Comparison of ENCODE assay signal across 9 mouse cellular contexts in genomic region chr4:101664160-101664750, GRCm38 (mm10). TPM values are rescaled to one million over a fixed set of nuclear protein-coding genes. Genes with fewer than 3 reads are reported as not detected.
DNase-seq lines count a peak whose midpoint lies in the region; ATAC-seq and TF ChIP-seq lines count a peak whose summit lies in the region.
"Had no signal": no experiment of that assay in that cellular context is flagged by ENCODE, and none has a peak within 500 bp of the region (broad histone marks: within the 10 kb centered on the region; RNA-seq: fewer than 3 reads in every experiment).

No protein-coding gene starts in this region.

- H3K9me3 ChIP-seq in liver, embryonic 13.5 days (replicated peaks), result no peaks in the 10 kb centered on the region; the same call in 1 of the 2 replicates
- H3K9me3 ChIP-seq: heart, embryonic 15.5 days had no signal

- TF ChIP-seq CTCF in lung, adult 2 months (IDR thresholded peaks at IDR 0.05; ENCODE audit: insufficient read depth, low read length), result 0 out of 2 replicates have a peak, but pooled peaks have one; percentile 14

- H3K9ac ChIP-seq in liver, embryonic 13.5 days, result no peak overlapping the region
- H3K9ac ChIP-seq: heart, embryonic 15.5 days had no signal

- no peaks in the 10 kb centered on the region for H3K4me1 ChIP-seq in lung, adult 2 months (ENCODE audit: control insufficient read depth, insufficient read depth, low read length)
- no peaks in the 10 kb centered on the region for H3K4me1 ChIP-seq in liver, embryonic 13.5 days (replicated peaks)
- H3K4me1 ChIP-seq: heart, embryonic 15.5 days had no signal

- H3K27me3 ChIP-seq in liver, embryonic 13.5 days, result no peaks in the 10 kb centered on the region
- H3K27me3 ChIP-seq: heart, embryonic 15.5 days had no signal

- DNase-seq in frontal cortex, postnatal 10 days (ENCODE audit: low spot score in 2 of 2), result no peak
- peak; percentile 48 for DNase-seq in lung, adult 2 months
- no peak for DNase-seq in lung, adult 18-20 months
- peak; percentile 72 for DNase-seq in adrenal gland, postnatal 14 days
- peak; percentile 63 for DNase-seq in embryo, embryonic 11 days
- DNase-seq in liver, embryonic 13.5 days, result peak; percentile 24
- DNase-seq in right cerebral cortex, postnatal 14 days, result peak; percentile 65

- ATAC-seq in frontal cortex, adult (ENCODE audit: low TSS enrichment), result peak; percentile 84
- peak; percentile 57; the same call in 1 of the 2 replicates for ATAC-seq in liver, embryonic 13.5 days (ENCODE audit: low read depth)

- H3K36me3 ChIP-seq in liver, embryonic 13.5 days, result peaks cover 48% of the 10 kb centered on the region

- no peak overlapping the region for H3K4me3 ChIP-seq in lung, adult 2 months (replicated peaks; ENCODE audit: extremely low read depth, low read depth, low read length)
- H3K4me3 ChIP-seq in liver, embryonic 13.5 days (replicated peaks), result no peak overlapping the region
- H3K4me3 ChIP-seq: heart, embryonic 15.5 days had no signal

- no peak overlapping the region for H3K4me2 ChIP-seq in liver, embryonic 13.5 days
- H3K4me2 ChIP-seq: heart, embryonic 15.5 days had no signal

- WGBS in lung, adult 2 months, result 79% methylated on average over 9 of the region's 9 CpGs
- WGBS in liver, embryonic 13.5 days (ENCODE audit: insufficient replicate concordance), result 69% methylated on average over 9 of the region's 9 CpGs

- no peak for TF ChIP-seq POLR2A in lung, adult 2 months (IDR thresholded peaks at IDR 0.05; ENCODE audit: borderline replicate concordance, extremely low read depth, low read depth, low read length)

- no peak overlapping the region for H3K27ac ChIP-seq in liver, embryonic 13.5 days
- H3K27ac ChIP-seq: heart, embryonic 15.5 days had no signal

RNA-seq across cellular contexts. Expression of gene Leprot, which starts 16.7 kb away (rescaled TPM):
- polyA plus RNA-seq in lung, adult 2 months (2012; rRNA removed), result 81.5 and 107 TPM in 2 replicates
- total RNA-seq in adrenal gland, postnatal 14 days (2021), result 56.0 and 60.1 TPM in 2 replicates
- 50.8 and 57.5 TPM in 2 replicates for polyA plus RNA-seq in liver, embryonic 13.5 days (2015; fragmentation: Nextera tagmentation; extraction: Ambion mirVana)

RNA-seq across cellular contexts. Expression of gene Lepr, which starts 52.9 kb away (rescaled TPM):
- polyA plus RNA-seq in lung, adult 2 months (2012; rRNA removed), result 8.6 and 13.6 TPM in 2 replicates
- 16.5 and 17.0 TPM in 2 replicates for total RNA-seq in adrenal gland, postnatal 14 days (2021)
- polyA plus RNA-seq in liver, embryonic 13.5 days (2015; fragmentation: Nextera tagmentation; extraction: Ambion mirVana), result 0.50 and 0.66 TPM in 2 replicates

Comparison
In these comparisons a context has a peak if more than half of its experiments do, and no peak if none do; other contexts are left out.
1. DNase-seq: peak in lung, adult 2 months (single experiment), adrenal gland, postnatal 14 days (single experiment), embryo, embryonic 11 days (single experiment), liver, embryonic 13.5 days (single experiment) and right cerebral cortex, postnatal 14 days (single experiment); none in frontal cortex, postnatal 10 days (0 of 2) and lung, adult 18-20 months (0 of 2).